Mouse (Mus musculus): ENCODE measurements at regions not wholly inside any gene's neighbourhood (a gene's known extent, or its start where the extent isn't known, plus 50 kb on each side); places are given as distances from the start of the nearest gene placed in this dataset.

DNA sequence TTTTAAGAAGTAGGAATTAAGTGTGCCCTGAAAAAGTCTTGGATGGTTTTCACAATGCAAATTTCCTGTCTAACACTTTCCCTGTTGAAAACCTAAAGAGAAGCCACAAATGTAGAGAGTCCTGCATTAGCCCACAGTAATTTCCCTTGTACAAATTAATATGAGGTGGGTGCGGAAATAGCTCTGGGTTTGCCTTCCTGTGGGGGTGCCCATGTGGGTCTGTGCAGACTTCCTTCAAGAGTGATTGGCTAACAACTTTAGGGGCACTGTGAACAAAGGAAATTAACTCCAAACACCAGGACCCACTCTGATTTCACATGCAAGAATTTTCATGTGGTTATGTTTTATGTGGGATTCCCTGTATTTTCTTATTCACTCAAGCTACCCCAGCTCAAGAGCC is 578.2 kb downstream of the Adgrl2 start:
- TF ChIP-seq CTCF (IDR thresholded peaks at IDR 0.05; ENCODE audit: extremely low read depth, insufficient read depth, low read length): no peak
- TF ChIP-seq POLR2A (IDR thresholded peaks at IDR 0.05; ENCODE audit: extremely low read depth, insufficient read depth, low read length): no peak
